17 mouse cellular contexts compared by ENCODE assay signal in the genomic region with DNA sequence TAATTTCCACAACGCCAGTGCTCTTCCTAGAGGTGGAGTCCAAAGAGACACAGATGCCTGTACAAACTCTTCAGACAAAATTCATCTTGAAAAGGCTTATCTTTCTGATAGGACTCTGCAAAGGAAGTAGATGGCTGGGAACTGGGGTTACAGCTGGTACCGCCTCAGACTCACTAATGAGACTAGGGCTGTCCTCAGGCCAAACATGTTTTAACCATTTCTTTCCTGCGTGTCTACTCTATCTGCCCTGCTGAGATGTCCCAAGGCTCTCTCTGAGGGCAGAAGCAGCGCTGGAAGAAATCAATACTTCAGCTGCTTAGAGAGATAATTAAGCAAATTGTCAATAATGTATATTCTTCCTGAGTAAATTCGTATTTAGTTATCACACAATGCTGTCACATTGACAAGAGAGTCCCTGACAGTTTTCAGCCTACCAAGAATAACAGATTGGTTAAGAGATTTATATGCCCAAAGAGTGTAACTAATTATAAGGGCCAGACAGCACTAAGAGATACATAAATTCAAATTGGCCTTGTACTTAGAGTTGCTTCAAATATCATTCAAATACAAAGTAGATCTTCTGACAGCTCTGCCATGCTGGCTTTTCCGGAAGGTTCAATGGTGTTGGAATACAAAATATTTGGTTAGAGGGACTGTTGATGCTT.
DNase-seq lines count a peak whose midpoint lies in the region; ATAC-seq and TF ChIP-seq lines count a peak whose summit lies in the region.
"Had no signal": no experiment of that assay in that cellular context is flagged by ENCODE, and none has a peak within 500 bp of the region (broad histone marks: within the 10 kb centered on the region; RNA-seq: fewer than 3 reads in every experiment).

No protein-coding gene starts in this region.

- ATAC-seq in hindbrain, embryonic 11.5 days (ENCODE audit: low FRiP score): peak; percentile 64; the same call in 1 of the 2 replicates
- ATAC-seq in hindbrain, postnatal 0 days: no peak
- 0 out of 2 replicates have a peak, but pooled peaks have one; percentile 65 for ATAC-seq in midbrain, embryonic 13.5 days
- peak; percentile 60; the same call in 1 of the 2 replicates for ATAC-seq in midbrain, embryonic 15.5 days (replicated peaks)
- ATAC-seq: forebrain, embryonic 14.5 days; hindbrain, embryonic 16.5 days had no signal

- no peak overlapping the region for H3K4me2 ChIP-seq in hindbrain, embryonic 11.5 days (replicated peaks; ENCODE audit: low read depth, low read length)
- no peak overlapping the region for H3K4me2 ChIP-seq in hindbrain, postnatal 0 days (ENCODE audit: low read depth, low read length)
- no peak overlapping the region for H3K4me2 ChIP-seq in midbrain, embryonic 13.5 days (replicated peaks)
- no peak overlapping the region for H3K4me2 ChIP-seq in midbrain, embryonic 15.5 days
- H3K4me2 ChIP-seq: heart, embryonic 13.5 days; hindbrain, embryonic 12.5 days had no signal

- no peaks in the 10 kb centered on the region for H3K9me3 ChIP-seq in hindbrain, embryonic 11.5 days (ENCODE audit: control insufficient read depth, low read length)
- no peaks in the 10 kb centered on the region for H3K9me3 ChIP-seq in hindbrain, postnatal 0 days (ENCODE audit: low read length)
- H3K9me3 ChIP-seq in midbrain, embryonic 13.5 days: no peaks in the 10 kb centered on the region
- no peaks in the 10 kb centered on the region for H3K9me3 ChIP-seq in midbrain, embryonic 15.5 days
- H3K9me3 ChIP-seq: embryonic facial prominence, embryonic 10.5 days; heart, embryonic 13.5 days; hindbrain, embryonic 12.5 days had no signal

- no peak for TF ChIP-seq CTCF in hindbrain, postnatal 0 days (IDR thresholded peaks at IDR 0.05; ENCODE audit: low read depth)
- no peak for TF ChIP-seq CTCF in kidney, adult 2 months (conservative IDR thresholded peaks at IDR 0.05; ENCODE audit: insufficient read depth, insufficient read length, low read depth, low read length)

- H3K4me1 ChIP-seq in hindbrain, embryonic 11.5 days (replicated peaks; ENCODE audit: control insufficient read depth, insufficient read depth, low read length): no peaks in the 10 kb centered on the region
- no peaks in the 10 kb centered on the region for H3K4me1 ChIP-seq in hindbrain, postnatal 0 days (ENCODE audit: insufficient read depth, low read length)
- peaks cover 9% of the 10 kb centered on the region for H3K4me1 ChIP-seq in midbrain, embryonic 13.5 days (replicated peaks)
- no peaks in the 10 kb centered on the region for H3K4me1 ChIP-seq in midbrain, embryonic 15.5 days
- peaks cover 5% of the 10 kb centered on the region; the same call in 1 of the 2 replicates for H3K4me1 ChIP-seq in kidney, adult 2 months (ENCODE audit: control insufficient read depth, insufficient read depth, low read length)
- H3K4me1 ChIP-seq: embryonic facial prominence, embryonic 10.5 days; hindbrain, embryonic 12.5 days had no signal

- no peak overlapping the region for H3K27ac ChIP-seq in hindbrain, embryonic 11.5 days (ENCODE audit: low read depth, low read length)
- H3K27ac ChIP-seq in hindbrain, postnatal 0 days: no peak overlapping the region
- H3K27ac ChIP-seq in midbrain, embryonic 13.5 days: no peak overlapping the region
- H3K27ac ChIP-seq in midbrain, embryonic 15.5 days: no peak overlapping the region
- no peak overlapping the region for H3K27ac ChIP-seq in kidney, adult 2 months (ENCODE audit: insufficient read depth, low read depth, low read length)
- H3K27ac ChIP-seq: embryonic facial prominence, embryonic 10.5 days; heart, embryonic 13.5 days; hindbrain, embryonic 12.5 days had no signal

- no peak overlapping the region for H3K9ac ChIP-seq in hindbrain, embryonic 11.5 days (ENCODE audit: low read depth, low read length)
- no peak overlapping the region for H3K9ac ChIP-seq in hindbrain, postnatal 0 days (replicated peaks; ENCODE audit: low read length)
- no peak overlapping the region for H3K9ac ChIP-seq in midbrain, embryonic 13.5 days (replicated peaks)
- H3K9ac ChIP-seq in midbrain, embryonic 15.5 days: no peak overlapping the region
- H3K9ac ChIP-seq: heart, embryonic 13.5 days; hindbrain, embryonic 12.5 days had no signal

- H3K27me3 ChIP-seq in hindbrain, embryonic 11.5 days (ENCODE audit: control insufficient read depth, insufficient read depth, low read length): no peaks in the 10 kb centered on the region
- H3K27me3 ChIP-seq in hindbrain, postnatal 0 days (ENCODE audit: insufficient read depth, low read length): no peaks in the 10 kb centered on the region
- no peaks in the 10 kb centered on the region for H3K27me3 ChIP-seq in midbrain, embryonic 13.5 days
- no peaks in the 10 kb centered on the region for H3K27me3 ChIP-seq in midbrain, embryonic 15.5 days (replicated peaks)
- H3K27me3 ChIP-seq in kidney, adult 2 months (replicated peaks; ENCODE audit: control insufficient read depth, insufficient read depth, low read length): no peaks in the 10 kb centered on the region
- H3K27me3 ChIP-seq: heart, embryonic 13.5 days; hindbrain, embryonic 12.5 days had no signal

- no peaks in the 10 kb centered on the region for H3K36me3 ChIP-seq in hindbrain, embryonic 11.5 days (ENCODE audit: control insufficient read depth, insufficient read depth, low read length)
- H3K36me3 ChIP-seq in hindbrain, postnatal 0 days (ENCODE audit: insufficient read depth, low read length): no peaks in the 10 kb centered on the region
- no peaks in the 10 kb centered on the region for H3K36me3 ChIP-seq in midbrain, embryonic 13.5 days
- no peaks in the 10 kb centered on the region for H3K36me3 ChIP-seq in midbrain, embryonic 15.5 days (replicated peaks)
- no peaks in the 10 kb centered on the region for H3K36me3 ChIP-seq in kidney, adult 2 months (ENCODE audit: control insufficient read depth, insufficient read depth, low read length)
- H3K36me3 ChIP-seq: embryonic facial prominence, embryonic 10.5 days; heart, embryonic 13.5 days; hindbrain, embryonic 12.5 days had no signal

- 68% methylated on average over 6 of the region's 6 CpGs for WGBS in hindbrain, embryonic 11.5 days
- 59% methylated on average over 6 of the region's 6 CpGs for WGBS in hindbrain, postnatal 0 days
- 67% methylated on average over 6 of the region's 6 CpGs for WGBS in midbrain, embryonic 13.5 days
- WGBS in midbrain, embryonic 15.5 days: 56% methylated on average over 6 of the region's 6 CpGs
- 78% methylated on average over 6 of the region's 6 CpGs for WGBS in kidney, adult 2 months

- no peak for TF ChIP-seq POLR2A in kidney, adult 2 months (IDR thresholded peaks at IDR 0.05; ENCODE audit: low read depth, low read length)

- no peak overlapping the region for H3K4me3 ChIP-seq in hindbrain, embryonic 11.5 days (ENCODE audit: low read depth, low read length)
- no peak overlapping the region for H3K4me3 ChIP-seq in hindbrain, postnatal 0 days (ENCODE audit: low read length)
- no peak overlapping the region for H3K4me3 ChIP-seq in midbrain, embryonic 13.5 days (replicated peaks)
- H3K4me3 ChIP-seq in midbrain, embryonic 15.5 days: no peak overlapping the region
- no peak overlapping the region for H3K4me3 ChIP-seq in kidney, adult 2 months (ENCODE audit: insufficient read depth, low read depth, low read length)
- H3K4me3 ChIP-seq: embryonic facial prominence, embryonic 10.5 days; heart, embryonic 13.5 days; hindbrain, embryonic 12.5 days had no signal

- no peak for DNase-seq in hindbrain, embryonic 11.5 days (ENCODE audit: low spot score)
- DNase-seq in hindbrain, postnatal 0 days (ENCODE audit: low spot score): no peak
- no peak for DNase-seq in layer of hippocampus, adult 9-10 months (ENCODE audit: low spot score)
- no peak for DNase-seq in kidney, adult 2 months
- DNase-seq: adrenal gland, adult 2 months; adrenal gland, postnatal 25 days; cerebellum, adult 2 months; cerebellum, postnatal 10 days; gastrocnemius, postnatal 14 days; heart, postnatal 36 days had no signal
